Mouse (Mus musculus) frontal cortex, postnatal 14 days (tissue): ENCODE data around the gene Dlx3.

ENCODE experiments used
- DNase-seq, 2 experiments: peaks; one replicate each; pipeline ENCODE4 v3.0.0; 2022; ENCODE audit warnings: low spot score in 2 of 2

Gene Dlx3

DNA sequence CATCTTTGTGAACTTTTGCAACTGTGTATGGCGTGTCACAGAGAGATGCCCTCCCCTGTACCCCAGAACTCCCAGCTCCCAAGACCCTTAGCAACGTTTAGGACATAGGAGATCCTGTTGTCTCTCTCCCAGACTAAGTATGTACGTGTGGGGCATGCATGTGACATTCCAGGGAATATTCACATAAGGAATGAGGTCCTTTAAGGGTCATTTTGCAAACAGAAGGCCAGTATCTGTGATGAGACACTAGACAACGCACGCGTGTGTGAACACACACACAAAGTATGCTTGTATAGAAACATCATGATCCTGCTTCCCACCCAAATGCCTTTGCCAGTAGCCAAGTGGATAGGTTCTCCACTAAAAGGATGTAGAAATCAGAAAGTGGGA, 2.2 kb downstream of the Dlx3 start:
- no peak for DNase-seq

DNA sequence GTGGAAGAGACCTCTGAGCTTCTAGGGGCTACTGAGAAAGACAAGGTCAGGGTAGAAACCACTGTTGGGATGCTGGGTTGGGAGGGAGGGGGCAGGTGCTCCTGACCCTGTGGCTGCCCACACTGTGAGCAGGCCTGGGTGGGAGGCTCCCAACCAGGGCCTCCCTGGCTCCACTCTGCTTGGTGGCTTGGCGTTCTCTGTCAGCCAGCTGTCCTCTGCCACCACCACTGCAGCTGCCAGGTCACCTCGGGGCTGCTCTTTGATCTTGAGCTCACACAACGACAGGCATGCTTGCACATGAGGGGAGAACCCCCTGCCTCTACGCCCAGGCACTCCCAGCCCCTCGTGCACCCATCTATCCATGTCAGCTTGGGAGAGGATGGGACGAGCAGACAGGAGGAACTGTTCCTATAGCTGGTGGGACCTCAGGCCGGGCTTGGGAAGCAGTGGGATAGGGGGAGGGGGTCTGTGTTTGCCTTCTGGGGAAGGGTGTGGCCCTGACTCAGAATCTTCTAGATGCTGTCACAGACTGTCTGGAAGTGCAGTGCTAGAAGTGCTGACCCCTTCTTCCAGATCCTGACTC, 5.5 kb downstream of the Dlx3 start:
- DNase-seq: no peak

DNA sequence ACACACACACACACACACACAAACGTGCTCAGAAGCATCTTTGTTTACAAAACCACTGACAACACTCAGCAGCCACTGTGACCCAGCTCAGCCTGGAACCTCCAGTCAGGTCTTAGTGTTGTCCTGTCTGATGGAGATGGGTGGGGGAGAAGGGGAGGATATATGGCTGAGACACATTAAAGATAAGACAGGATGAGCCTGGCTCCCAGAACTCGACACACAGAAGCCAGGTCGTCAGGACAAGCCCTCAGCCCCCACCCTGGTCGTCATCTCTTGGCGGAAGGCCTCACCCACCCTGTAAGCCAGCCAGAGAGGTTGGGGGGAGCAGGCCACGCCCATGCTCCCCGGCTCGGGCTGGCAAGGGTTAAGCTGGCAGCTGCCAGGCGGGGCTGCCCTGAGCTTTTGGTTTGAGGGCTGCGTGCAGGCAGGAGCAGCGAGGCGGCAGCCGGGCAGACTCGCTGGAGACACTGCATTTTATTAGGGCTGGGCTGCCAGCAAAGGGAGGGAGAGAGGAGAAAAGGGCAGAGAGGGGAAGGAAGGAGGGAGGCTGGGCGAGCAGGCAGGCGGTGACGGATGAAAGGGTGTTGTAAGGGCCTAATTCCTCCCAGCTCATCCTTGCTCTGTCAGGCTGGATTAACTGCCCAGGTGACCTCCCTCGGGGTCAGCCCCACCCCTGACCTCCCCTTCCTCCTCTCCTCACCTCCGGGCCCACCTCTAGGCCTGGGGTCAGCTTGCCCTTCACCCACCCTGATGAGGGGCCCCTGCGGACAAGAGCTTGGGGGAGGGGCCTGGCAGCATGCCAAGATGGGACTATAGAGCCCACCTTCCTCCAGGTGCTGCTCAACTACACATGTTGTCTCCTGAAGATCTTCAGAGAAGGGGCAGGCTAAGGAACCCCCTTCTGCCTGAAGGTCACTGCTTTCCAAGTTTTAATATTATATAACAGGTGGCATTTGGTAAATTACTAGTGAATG, 6.6 kb downstream of the Dlx3 start:
- DNase-seq: no peak

DNA sequence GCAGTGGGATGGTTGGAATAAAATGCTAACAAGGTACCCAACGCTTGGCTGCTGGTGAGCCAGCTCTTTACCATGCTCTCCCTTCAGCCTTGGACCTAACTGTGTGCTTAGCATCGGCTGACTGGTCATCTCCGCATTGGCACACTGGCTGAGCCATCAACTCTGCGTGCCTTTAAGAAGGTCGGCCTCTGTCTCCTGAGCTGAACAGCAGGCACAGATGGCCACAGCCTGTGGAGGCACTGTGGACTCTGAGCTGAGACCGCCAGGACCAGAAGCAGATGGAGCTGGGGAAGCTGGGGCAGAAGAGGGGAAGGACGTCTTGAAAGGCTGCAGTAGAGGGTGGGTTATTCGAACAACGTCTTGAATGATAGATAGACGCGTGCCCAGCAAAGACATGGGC, 8.4 kb downstream of the Dlx3 start:
- no peak for DNase-seq

DNA sequence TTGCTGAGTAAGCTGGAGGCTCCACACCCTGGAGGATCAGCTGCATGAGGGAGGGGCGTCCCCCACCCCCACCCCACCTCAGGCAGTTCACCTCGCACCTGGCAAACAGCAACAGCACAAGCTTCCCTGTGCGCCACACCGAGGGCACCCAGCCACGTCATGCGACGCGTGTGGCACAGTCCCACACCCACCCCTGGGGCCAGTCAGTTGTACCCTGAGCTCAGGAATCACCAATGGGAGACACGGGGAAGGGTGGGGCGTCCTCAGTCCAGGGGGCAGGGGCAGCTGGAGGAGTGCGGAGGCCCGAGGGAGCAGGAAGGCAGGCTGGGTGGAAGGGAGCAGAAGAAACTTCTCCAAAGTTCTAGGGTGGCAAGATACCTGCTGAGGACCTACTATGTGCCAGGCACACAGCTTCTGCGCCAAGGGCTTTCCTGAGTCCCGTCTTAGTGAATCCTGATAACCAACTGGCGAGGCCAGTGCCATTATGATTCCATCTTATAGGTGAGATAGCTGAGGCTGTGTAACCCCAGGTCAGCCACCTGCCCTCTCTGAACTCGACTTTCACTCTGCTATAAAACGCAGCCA, 10.8 kb downstream of the Dlx3 start:
- no peak for DNase-seq

DNA sequence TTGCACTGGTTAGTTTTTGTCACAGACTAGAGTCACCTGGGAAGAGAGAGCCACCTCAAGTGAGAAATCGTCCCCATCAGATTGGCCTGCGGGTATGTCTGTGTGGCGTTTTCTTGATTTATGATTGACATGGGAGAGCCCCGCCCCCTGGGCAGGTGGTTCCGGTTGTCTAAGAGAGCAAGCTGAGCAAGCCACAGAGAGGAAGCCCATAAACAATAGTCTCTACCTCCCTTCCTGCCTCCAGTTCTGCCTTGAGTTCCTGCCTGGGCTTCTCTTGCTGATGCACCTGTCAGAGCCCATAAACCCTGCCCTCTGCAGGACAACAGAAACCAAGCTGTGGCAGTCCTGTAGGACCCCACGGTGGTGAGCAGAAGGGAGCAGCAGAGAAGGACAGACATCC, 13.4 kb downstream of the Dlx3 start:
- DNase-seq: no peak

DNA sequence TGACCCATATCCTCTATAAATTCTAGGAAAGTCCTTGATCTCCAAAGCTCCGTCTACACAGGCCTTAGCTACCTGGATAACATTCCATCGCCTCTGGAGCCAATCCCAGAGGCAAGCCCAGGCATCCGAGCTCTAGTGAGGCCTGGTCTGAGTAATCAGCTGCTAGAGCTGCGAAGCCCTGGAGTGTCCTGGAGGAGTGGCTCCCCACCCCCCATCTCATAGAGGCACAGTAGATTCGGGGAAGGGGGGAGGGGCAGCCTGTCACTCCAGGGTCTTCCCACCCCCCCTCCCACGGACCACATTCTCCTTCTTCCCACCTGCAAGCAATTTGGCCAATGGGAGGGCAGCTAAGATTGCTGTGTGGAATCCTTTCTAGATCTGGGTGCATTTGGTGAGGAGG, 17.4 kb downstream of the Dlx3 start:
- DNase-seq: no peak

DNA sequence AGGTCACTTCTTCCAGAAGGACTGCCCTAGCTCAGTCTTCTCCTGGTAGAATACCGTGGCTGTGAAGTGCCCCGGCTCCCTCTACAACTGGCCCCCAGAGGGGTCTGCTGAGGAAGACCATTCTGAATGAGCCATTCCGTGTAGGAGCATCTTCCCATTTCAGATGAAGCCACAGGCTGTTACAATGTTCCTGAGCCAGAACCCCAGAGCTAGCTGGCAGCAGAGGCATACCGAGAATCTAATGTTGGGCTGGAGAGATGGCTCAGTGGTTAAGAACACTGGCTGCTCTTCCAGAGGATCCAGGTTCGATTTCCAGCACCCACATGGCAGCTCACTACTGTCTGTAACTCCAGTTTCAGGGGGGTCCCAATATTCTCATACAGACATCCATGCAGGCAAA, 20.0 kb downstream of the Dlx3 start:
- no peak for DNase-seq

DNA sequence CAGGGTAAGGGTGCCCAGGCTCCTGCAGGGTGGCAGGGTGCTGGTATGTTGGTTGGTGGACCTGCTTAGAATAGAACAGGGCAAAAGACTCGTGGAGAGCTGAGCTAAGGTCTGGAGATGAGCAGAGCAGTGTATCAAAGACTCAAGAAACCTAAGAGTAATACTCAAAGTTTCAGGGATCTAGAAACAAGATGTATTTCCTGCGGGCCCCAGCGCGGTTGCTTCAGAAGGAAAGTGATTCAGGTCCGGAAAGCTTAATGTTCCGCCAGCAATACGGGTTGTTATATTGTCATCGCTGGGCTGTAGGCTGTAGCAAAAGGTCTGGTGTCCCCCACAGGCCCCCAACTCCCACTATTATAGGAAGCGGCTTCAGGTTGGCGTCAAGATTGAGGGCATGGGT, 22.3 kb downstream of the Dlx3 start:
- no peak for DNase-seq

DNA sequence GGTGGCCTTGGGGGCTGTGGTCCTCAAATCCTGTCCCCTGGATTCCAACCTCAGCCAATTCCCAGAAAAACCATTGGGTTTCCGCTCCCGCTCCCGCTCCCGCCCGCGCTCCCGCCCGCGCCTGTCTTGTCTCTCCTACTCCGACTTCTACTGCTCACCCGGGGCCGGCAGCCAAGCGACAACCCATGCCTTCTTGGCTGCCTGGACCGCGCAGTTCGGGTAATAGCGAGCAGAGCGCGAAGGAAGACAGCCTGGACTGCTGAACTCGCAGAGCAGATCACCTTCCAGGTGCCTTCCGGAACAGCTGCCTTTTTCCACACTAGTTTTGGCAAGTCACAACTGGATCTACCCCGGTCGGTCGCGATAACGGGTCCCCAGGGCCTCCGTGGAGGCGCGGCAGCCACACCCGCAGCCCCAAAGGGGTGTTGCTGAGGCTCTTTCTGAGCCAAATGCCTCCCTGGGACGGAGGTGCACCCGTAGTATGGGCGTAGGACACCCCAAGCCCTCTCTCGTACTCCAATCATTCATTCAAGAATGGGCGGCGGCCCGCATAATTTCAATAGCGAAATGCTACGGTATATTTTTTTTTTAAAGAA, 23.2 kb downstream of the Dlx3 start:
- DNase-seq: no peak

DNA sequence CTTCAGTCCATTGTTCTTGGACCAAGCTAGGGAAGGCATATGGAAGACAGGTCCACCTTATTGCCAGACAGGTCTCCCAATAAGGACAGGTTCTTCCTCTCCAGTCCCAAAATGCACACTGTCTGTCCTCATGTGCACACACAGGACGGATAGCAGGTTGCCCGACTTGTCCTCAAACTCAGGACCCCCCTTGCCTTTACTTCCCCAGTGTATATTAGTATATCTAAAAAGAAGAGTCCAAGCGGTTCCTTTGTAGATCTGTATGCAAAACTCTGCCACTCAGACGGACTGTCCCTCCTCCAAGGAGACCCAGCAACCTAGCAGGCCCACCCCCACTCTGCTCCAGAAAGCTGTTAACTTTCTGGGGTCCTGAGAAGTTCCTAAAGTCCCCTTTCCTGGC, 23.7 kb downstream of the Dlx3 start:
- no peak for DNase-seq

DNA sequence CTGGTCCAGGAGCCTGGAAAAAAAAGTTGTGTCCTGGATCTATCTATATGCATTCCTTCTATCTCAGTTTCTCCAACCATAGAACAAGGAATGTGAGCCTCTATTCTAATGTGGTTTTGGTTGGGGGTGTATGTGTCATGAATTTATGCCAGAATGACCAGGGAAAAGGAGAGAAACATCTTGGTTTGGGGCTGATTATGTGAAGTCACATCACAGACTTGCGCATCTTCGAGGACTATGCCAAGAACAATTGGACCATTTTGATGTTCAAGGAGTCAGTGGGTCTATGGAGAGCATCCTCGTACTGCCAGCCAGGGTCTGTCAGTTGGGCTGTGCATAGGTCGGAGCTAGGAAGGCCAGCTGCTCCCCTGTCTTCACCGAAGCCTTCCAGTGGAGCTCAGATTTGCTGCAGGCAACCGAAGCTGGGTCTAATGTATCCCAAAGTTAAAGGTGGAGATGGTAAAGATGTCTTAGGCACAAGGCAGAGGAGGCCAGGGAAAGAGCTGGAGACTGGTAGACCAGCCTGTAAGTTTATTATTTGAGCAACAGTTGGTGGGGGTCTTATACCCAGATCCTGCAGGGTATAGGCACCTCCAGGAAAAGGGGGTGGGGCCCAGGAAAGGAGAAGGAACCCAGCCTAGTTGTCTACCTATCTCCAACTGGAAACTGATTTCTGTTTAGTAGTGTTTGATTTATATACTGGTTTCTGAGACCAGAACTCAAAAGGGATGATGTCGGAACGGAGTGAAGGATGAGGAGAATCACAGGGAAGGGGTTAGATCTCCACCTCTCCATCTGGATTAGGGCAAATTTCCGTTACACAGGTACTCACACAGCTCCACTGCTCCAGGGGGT, 24.4 kb downstream of the Dlx3 start:
- DNase-seq: no peak

DNA sequence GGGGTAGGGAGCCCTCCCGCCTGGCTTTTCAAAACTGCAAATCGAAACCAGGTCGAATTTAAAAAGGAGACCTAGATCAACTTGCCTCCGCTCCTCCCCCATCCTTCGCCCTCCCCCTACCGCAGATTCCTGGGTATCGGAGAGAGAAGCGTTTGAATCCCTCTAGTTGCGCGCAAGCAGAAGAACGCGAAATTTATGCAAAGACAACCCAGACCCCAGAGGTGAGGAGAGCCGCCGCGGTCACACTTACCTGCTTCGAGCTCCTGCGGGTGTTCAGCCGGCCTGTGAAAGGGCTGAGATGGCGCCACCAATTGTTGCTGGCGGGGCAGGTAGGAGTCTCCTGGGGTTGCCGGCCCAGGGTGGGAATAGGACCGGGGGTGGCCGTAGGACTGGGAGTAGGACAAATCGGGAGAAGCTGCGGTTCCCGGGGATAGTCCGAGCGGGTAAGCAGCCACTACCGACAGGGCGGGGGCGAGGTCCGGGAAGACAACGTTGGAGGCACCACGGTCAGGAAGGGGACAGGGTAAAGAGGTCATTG, 25.1 kb downstream of the Dlx3 start:
- DNase-seq: no peak

DNA sequence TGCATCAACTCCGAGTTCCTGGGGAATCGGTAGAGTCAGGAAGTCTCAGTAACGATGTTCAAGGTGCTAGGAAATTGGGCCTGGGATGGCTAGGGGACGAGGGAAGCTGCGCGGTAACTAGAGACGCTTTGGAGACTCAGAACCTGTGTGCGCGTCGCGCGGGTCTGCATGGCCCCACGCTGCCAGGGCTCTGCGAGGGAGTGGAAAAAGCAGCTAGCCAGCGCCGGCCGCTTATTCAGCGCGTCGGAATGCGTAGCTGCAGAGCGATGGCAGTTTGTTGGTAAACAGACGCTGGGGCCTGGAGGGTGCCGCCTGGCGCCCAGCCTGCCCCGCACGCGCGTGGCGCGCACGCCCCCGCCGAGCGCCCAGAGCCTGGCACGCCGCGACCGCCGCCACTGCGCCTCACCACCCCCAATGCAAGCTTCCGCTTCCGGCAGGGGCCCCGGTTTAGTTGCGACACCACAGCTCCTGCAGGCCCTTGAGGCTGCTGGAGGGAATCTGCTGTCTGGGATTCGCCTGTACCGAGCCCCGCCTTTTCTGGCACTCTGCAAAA, 26.0 kb downstream of the Dlx3 start, which contains the start of gene Dlx4:
Dlx4 (minus strand) TSS at position 413 of the 553 bp plus-strand sequence.
- no peak for DNase-seq

DNA sequence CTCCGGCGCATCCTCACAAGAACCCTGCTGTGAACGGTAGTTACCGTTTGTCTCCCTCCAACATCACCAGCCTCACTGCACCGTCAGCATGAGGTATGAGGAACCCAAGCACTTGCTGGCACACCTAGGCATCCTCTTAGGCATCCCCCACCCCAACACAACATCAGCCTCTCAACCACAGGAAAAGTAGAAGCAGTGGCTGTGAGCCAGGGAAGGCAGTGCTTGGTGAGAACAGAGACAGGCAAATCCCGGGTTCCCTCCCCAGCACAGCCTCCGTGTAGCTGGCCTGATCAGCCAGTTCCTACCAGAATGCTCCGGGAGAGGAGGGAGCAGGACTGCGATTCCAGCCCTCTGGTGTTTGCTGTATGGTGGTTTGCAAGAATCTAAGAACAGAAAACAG, 28.8 kb downstream of the Dlx3 start:
- no peak for DNase-seq

DNA sequence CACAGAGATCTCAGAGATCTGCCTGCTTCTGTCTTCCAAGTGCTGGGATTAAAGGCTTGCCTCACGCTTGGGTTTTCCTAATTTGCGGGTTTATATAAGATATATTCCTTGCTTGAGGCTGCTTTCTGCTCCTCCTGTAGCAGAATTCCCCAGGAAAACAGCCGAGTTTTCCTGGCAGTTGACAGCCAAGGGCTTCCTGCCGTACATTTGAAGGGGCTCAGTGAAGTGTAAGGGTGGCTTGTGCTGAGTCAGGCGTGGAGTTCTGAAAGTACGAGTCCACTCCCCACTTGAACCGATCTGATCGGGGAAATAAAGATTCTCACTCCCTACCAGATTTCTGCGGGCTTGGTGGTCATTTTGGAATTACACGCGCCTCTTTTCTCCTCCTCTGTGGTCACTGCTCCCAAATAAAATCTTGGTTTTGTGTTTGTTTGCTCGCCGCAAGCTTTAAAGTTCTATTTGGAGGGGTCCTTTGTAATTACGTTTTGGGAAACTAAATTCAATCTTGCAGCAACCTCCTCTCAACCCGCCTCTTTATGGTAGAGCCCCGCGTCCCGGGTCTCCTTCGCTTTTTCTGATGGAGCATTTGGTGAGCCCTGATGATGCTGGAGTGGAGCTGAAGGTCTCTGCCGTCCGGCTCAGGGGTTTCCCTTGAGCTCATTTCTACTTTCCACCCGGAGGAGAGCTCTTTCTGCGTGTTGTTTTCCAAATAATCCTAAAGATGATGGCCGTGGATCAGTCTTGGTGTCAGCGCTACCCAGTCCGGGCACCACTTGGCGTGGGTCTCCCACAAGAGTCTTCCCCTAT, 29.7 kb downstream of the Dlx3 start:
- no peak for DNase-seq

DNA sequence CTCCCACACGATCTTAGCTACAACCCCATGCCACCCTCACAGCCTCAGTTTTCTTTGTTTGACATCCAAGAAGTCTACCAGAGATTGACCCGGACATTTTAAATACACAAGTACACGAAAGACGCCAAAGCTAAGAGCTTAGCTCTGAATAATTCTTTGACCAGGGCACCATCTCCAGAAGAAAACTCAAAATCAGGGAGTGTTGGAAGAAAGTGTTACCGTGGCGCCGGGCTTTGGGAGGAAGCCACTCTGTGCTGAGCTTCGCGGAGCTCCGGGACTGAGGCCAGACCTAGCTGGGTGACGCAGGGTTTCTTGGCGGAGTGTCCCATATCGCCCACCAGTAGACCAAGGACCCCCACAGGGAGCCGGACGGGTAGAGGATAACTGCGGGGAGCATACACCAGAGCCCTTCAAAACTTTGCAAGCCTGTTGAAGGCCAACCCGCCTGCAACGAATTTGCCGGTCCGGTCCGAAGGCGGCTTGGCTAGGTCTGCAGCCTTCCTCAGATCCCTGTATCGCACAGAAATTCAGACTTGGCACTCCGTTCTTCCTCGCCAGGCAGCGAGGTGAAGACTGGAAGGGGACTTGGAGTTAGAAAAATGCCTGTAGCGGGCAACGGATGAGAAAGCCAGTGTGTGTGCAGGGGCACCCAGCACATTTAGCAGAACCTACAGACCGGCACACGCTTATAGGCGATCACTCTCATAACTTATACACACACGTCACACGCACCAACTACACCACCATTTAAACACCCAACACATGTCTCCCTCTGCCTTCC, 30.5 kb downstream of the Dlx3 start:
- DNase-seq: no peak

DNA sequence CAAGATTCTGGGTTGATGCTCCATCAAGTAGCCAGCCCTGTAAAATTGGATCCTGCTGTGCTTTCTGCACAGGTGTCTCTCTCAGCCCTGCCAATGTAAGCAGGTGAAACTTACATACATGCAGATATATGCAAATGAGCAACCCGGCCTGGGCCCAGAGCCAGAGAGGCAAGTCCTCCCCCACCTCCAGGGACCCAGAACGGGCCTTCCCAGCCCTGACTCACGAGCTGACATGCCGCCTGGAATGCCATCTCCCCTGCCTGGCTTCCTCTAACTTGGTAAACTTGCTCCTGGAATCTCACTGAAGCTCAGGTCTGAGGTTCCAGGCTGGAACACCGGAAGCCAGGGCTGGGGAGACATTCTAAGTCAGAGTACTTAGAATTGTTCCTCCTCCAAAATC, 33.2 kb downstream of the Dlx3 start:
- DNase-seq: no peak

DNA sequence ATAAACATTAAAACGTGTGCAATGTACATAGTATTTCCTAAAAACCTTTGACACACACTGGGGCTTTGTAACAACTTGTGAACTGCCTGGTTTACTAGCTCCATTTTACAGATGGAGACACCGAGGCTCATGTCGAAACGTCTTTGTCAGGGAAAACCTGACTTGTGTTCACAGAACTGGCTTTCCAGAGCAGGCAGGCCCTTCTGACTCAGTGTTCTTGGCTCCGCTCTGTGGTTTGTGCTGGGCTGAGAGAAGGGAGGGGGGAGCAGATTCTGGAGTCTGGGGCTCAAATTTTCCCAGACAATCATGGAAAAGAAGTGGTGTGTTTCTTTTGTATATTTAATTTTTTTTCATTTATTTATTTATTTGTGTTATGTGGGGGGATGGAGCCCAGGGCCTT, 33.8 kb downstream of the Dlx3 start:
- DNase-seq: no peak
